28 mouse cellular contexts compared by ENCODE assay signal in the genomic region with DNA sequence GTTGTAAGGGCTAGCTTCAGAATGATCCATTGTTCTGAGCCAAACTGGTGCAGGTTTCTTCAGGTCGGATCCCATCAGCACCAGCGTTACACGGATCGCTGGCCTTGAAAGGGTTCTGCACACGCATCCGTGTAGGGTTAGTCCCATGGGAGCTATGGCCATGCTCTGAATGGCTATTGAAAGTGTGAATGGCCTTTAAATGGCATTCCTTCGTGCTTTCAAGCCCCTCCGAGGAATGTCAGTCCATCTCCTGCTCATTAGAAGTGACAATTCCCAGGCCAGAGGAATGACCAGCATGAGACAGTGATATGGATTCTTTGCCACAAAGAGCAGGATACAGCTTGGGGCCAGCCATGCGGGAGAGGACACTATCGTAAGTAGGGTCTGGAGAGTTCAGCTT. TPM values are rescaled to one million over a fixed set of nuclear protein-coding genes. Genes with fewer than 3 reads are reported as not detected.
DNase-seq lines count a peak whose midpoint lies in the region; ATAC-seq lines count a peak whose summit lies in the region.
"Had no signal": no experiment of that assay in that cellular context is flagged by ENCODE, and none has a peak within 500 bp of the region (broad histone marks: within the 10 kb centered on the region; RNA-seq: fewer than 3 reads in every experiment).

No protein-coding gene starts in this region.

- H3K27ac ChIP-seq in hindbrain, embryonic 11.5 days (ENCODE audit: low read depth, low read length) = no peak overlapping the region
- no peak overlapping the region for H3K27ac ChIP-seq in hindbrain, embryonic 16.5 days (ENCODE audit: low read depth, low read length)
- H3K27ac ChIP-seq: embryonic facial prominence, embryonic 12.5 days; forebrain, embryonic 12.5 days; forebrain, embryonic 15.5 days; heart, embryonic 15.5 days; hindbrain, embryonic 12.5 days; hindbrain, postnatal 0 days had no signal

- H3K9me3 ChIP-seq in hindbrain, embryonic 11.5 days (ENCODE audit: control insufficient read depth, low read length) = no peaks in the 10 kb centered on the region
- H3K9me3 ChIP-seq in hindbrain, embryonic 16.5 days (ENCODE audit: control insufficient read depth, low read length) = no peaks in the 10 kb centered on the region
- H3K9me3 ChIP-seq: embryonic facial prominence, embryonic 12.5 days; forebrain, embryonic 12.5 days; forebrain, embryonic 15.5 days; heart, embryonic 12.5 days; heart, embryonic 15.5 days; hindbrain, embryonic 12.5 days had no signal

- no peaks in the 10 kb centered on the region for H3K36me3 ChIP-seq in hindbrain, embryonic 11.5 days (ENCODE audit: control insufficient read depth, insufficient read depth, low read length)
- no peaks in the 10 kb centered on the region for H3K36me3 ChIP-seq in hindbrain, embryonic 16.5 days (ENCODE audit: control insufficient read depth, insufficient read depth, low read length)
- H3K36me3 ChIP-seq: embryonic facial prominence, embryonic 12.5 days; forebrain, embryonic 12.5 days; forebrain, embryonic 15.5 days; heart, embryonic 12.5 days; heart, embryonic 15.5 days; hindbrain, embryonic 12.5 days had no signal

- DNase-seq in embryo, embryonic 10 days (ENCODE audit: low spot score) = peak; percentile 47
- no peak for DNase-seq in embryo, embryonic 9.5 days (ENCODE audit: extremely low spot score)
- peak; percentile 15 for DNase-seq in hindbrain, embryonic 11.5 days (ENCODE audit: low spot score)
- peak; percentile 80 for DNase-seq in Muller cell, postnatal 12 days (ENCODE audit: inconsistent ontology term)
- DNase-seq in mesoderm, embryonic 11.5 days (ENCODE audit: low read depth, low spot score) = peak; percentile 50
- no peak for DNase-seq in layer of hippocampus, adult 9-10 months (ENCODE audit: low spot score)
- no peak for DNase-seq in cerebellum, postnatal 4 days (ENCODE audit: low spot score in 2 of 2)
- DNase-seq: adrenal gland, postnatal 10 days; cerebellum, adult 11 months; cerebellum, adult 2 months; cerebellum, adult 9-11 months; cerebellum, postnatal 25 days; gastrocnemius, postnatal 25 days; heart, adult 18-20 months; heart, postnatal 10 days; heart, postnatal 36 days had no signal

- H3K27me3 ChIP-seq in hindbrain, embryonic 11.5 days (ENCODE audit: control insufficient read depth, insufficient read depth, low read length) = no peaks in the 10 kb centered on the region
- no peaks in the 10 kb centered on the region for H3K27me3 ChIP-seq in hindbrain, embryonic 16.5 days (replicated peaks; ENCODE audit: control insufficient read depth, insufficient read depth, low read length)
- H3K27me3 ChIP-seq: embryonic facial prominence, embryonic 12.5 days; forebrain, embryonic 15.5 days; heart, embryonic 15.5 days had no signal

- H3K4me3 ChIP-seq in hindbrain, embryonic 11.5 days (ENCODE audit: low read depth, low read length) = no peak overlapping the region
- no peak overlapping the region for H3K4me3 ChIP-seq in hindbrain, embryonic 16.5 days (ENCODE audit: low read length)
- H3K4me3 ChIP-seq: embryonic facial prominence, embryonic 12.5 days; erythroblast, embryonic 14.5 days; forebrain, embryonic 12.5 days; forebrain, embryonic 15.5 days; heart, embryonic 12.5 days; heart, embryonic 15.5 days; hindbrain, embryonic 12.5 days had no signal

- H3K4me1 ChIP-seq in hindbrain, embryonic 11.5 days (replicated peaks; ENCODE audit: control insufficient read depth, insufficient read depth, low read length) = no peaks in the 10 kb centered on the region
- H3K4me1 ChIP-seq in hindbrain, embryonic 16.5 days (ENCODE audit: control insufficient read depth, insufficient read depth, low read depth, low read length) = no peaks in the 10 kb centered on the region
- H3K4me1 ChIP-seq: embryonic facial prominence, embryonic 12.5 days; forebrain, embryonic 15.5 days; heart, embryonic 15.5 days had no signal

- 39% methylated on average over 10 of the region's 10 CpGs for WGBS in hindbrain, embryonic 11.5 days
- WGBS in hindbrain, embryonic 16.5 days = 33% methylated on average over 10 of the region's 10 CpGs

- no peak for ATAC-seq in hindbrain, embryonic 11.5 days (ENCODE audit: low FRiP score)
- ATAC-seq in hindbrain, embryonic 16.5 days = no peak
- ATAC-seq: forebrain, embryonic 15.5 days; hindbrain, postnatal 0 days; inflammation-experienced regulatory T-cells, adult 6 months; intestine, embryonic 16.5 days; Patski had no signal

- no peak overlapping the region for H3K9ac ChIP-seq in hindbrain, embryonic 11.5 days (ENCODE audit: low read depth, low read length)
- no peak overlapping the region for H3K9ac ChIP-seq in hindbrain, embryonic 16.5 days (ENCODE audit: low read depth, low read length)
- H3K9ac ChIP-seq: embryonic facial prominence, embryonic 12.5 days; forebrain, embryonic 12.5 days; forebrain, embryonic 15.5 days; heart, embryonic 12.5 days; heart, embryonic 15.5 days; hindbrain, embryonic 12.5 days had no signal

- no peak overlapping the region for H3K4me2 ChIP-seq in hindbrain, embryonic 11.5 days (replicated peaks; ENCODE audit: low read depth, low read length)
- no peak overlapping the region for H3K4me2 ChIP-seq in hindbrain, embryonic 16.5 days (ENCODE audit: low read length)
- H3K4me2 ChIP-seq: embryonic facial prominence, embryonic 12.5 days; forebrain, embryonic 12.5 days; forebrain, embryonic 15.5 days; heart, embryonic 12.5 days; heart, embryonic 15.5 days; hindbrain, embryonic 12.5 days had no signal

RNA-seq across cellular contexts. Expression of gene Smyd2, which starts 56.1 kb away (rescaled TPM):
- polyA plus RNA-seq in hindbrain, embryonic 11.5 days (2014; fragmentation: Nextera tagmentation; extraction: Ambion mirVana) = 52.5 and 54.7 TPM in 2 replicates
- polyA plus RNA-seq in hindbrain, embryonic 16.5 days (2015; fragmentation: Nextera tagmentation; extraction: Ambion mirVana) = 87.4 and 87.8 TPM in 2 replicates

Comparison
In these comparisons a context has a peak if more than half of its experiments do, and no peak if none do; other contexts are left out.
1. DNase-seq: peak in embryo, embryonic 10 days (single experiment), hindbrain, embryonic 11.5 days (single experiment), Muller cell, postnatal 12 days (single experiment) and mesoderm, embryonic 11.5 days (single experiment); none in embryo, embryonic 9.5 days (single experiment), layer of hippocampus, adult 9-10 months (single experiment) and cerebellum, postnatal 4 days (0 of 2).